Mouse (Mus musculus): ENCODE results near the gene Fnbp4. TPM values are rescaled to one million over a fixed set of nuclear protein-coding genes. Genes with fewer than 3 reads are reported as not detected.

The Fnbp4 gene
- 100 to 1,000 TPM; 280 to 293 TPM for total RNA-seq (2023)

DNA sequence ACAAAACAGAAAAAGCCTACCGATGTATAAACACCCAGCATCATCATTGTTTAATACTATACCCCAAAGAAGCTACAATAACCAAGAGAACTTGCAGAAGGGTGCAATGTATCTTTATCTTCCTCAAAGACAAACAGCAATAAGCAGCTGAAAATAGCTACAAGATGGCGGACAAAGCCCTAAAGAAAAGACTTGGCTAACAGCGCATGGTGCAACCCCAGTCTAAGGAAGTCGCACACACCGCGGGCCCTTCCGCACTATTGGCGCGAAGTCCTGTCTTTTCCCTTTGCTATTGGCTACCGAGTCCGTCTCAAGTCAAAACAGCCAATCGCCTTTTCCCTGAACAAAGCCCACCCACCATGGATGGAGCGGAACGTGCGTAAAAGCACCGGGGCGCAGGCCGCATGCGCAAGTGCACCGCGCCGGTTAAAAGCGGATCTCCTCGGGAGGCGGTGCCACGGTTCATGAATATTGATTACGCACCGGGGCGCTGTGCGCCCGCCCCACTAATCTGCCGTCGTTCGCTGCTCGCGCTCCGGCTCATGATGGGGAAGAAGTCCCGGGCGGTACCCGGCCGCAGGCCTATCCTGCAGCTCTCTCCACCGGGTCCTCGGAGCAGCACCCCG is at the start of gene Fnbp4:
Gene Fnbp4 (plus strand): TSS at position 318 of the 626 bp plus-strand sequence.

GRCm38 (mm10) chr2:90782458-90782857 is 37.3 kb downstream of the Fnbp4 start, which contains the start of gene Agbl2:
Agbl2 (plus strand) TSS chr2:90782727.

Other genes starting within 250 kb of the Fnbp4 start
- gene Ptprj, start 164.7 kb upstream of the Fnbp4 start, total RNA-seq (2023): 100 to 1,000 TPM; 174 to 181 TPM
- 100 to 1,000 TPM; 112 to 133 TPM for gene Nup160, start 68.2 kb upstream of the Fnbp4 start, total RNA-seq (2023)
- gene Agbl2, start 37.4 kb downstream of the Fnbp4 start, total RNA-seq (2023): not detected
- 100 to 1,000 TPM; 106 to 107 TPM for gene Mtch2, start 101.8 kb downstream of the Fnbp4 start, total RNA-seq (2023)
- not detected for gene C1qtnf4, start 140.5 kb downstream of the Fnbp4 start, total RNA-seq (2023)
- gene Kbtbd4, start 159.4 kb downstream of the Fnbp4 start, total RNA-seq (2023): 10 to 100 TPM; 27.7 to 31.1 TPM
- gene Ndufs3, start 159.5 kb downstream of the Fnbp4 start, total RNA-seq (2023): 100 to 1,000 TPM; 142 to 154 TPM
- 100 to 1,000 TPM in 1 of 2 experiments, 10 to 100 TPM in 1; 97.6 to 115 TPM for gene Celf1, start 195.0 kb downstream of the Fnbp4 start, total RNA-seq (2023)